Mouse (Mus musculus) monocyte, adult 5-6 weeks (primary cell): ENCODE measurements around the gene Arl16. TPM values are rescaled to one million over a fixed set of nuclear protein-coding genes. Genes with fewer than 3 reads are reported as not detected.

Experiments used
- ATAC-seq: fragments of 153-309, 156-312 bp; replicated peaks from 2 replicates; pipeline ENCODE4 v1.8.0; 2017; ENCODE audit warnings: mild to moderate bottlenecking; ENCODE audit not compliant: low TSS enrichment, insufficient number of reproducible peaks, severe bottlenecking, poor library complexity, low FRiP score
- total RNA-seq: library from RNA; stranded (forward); fragments of 200-1000, 200-491, 200-594 nt; gene quantifications from 3 replicates; pipeline ENCODE4 v1.2.3, GENCODE M21; 2017

Arl16 gene
- total RNA-seq, 1 experiment from 2014 or later = 4.8 TPM

GRCm38 (mm10) chr11:120417852-120418251 is 49.6 kb downstream of the Arl16 start:
- ATAC-seq = no peak

Other genes with a start within 250 kb of the Arl16 start
- 0.68 to 0.85 TPM (median 0.76 TPM) in 3 replicates for gene Bahcc1, start 234.7 kb downstream of the Arl16 start, total RNA-seq
- gene Actg1, start 119.1 kb downstream of the Arl16 start, total RNA-seq = 1,753 to 2,142 TPM (median 1,849 TPM) in 3 replicates
- 0.29 to 0.75 TPM in 2 of 3 replicates, not detected in the other for gene Fscn2, start 106.1 kb downstream of the Arl16 start, total RNA-seq
- gene Faap100, start 88.8 kb downstream of the Arl16 start, total RNA-seq = 5.5 to 16.4 TPM (median 9.4 TPM) in 3 replicates
- 36.2 to 43.1 TPM (median 37.2 TPM) in 3 replicates for gene Nploc4, start 29.9 kb downstream of the Arl16 start, total RNA-seq
- not detected in 3 replicates for gene Tspan10, start 25.0 kb downstream of the Arl16 start, total RNA-seq
- 0.29 TPM in 1 of 3 replicates, not detected in the others for gene Pde6g, start 14.1 kb downstream of the Arl16 start, total RNA-seq
- gene Oxld1, start 9.5 kb downstream of the Arl16 start, total RNA-seq = 3.5 to 6.4 TPM (median 3.9 TPM) in 3 replicates
- 17.9 to 37.4 TPM (median 25.2 TPM) in 3 replicates for gene Ccdc137, start 9.5 kb downstream of the Arl16 start, total RNA-seq
- gene Mrpl12, start 17.0 kb upstream of the Arl16 start, total RNA-seq = 30.7 to 37.5 TPM (median 32.4 TPM) in 3 replicates
- gene Slc25a10, start 24.2 kb upstream of the Arl16 start, total RNA-seq = 6.6 to 8.1 TPM (median 7.4 TPM) in 3 replicates
- gene Gcgr, start 63.1 kb upstream of the Arl16 start, total RNA-seq = not detected in 3 replicates
- 13.8 to 21.9 TPM (median 16.9 TPM) in 3 replicates for gene Mcrip1, start 82.1 kb upstream of the Arl16 start, total RNA-seq
- gene Ppp1r27, start 83.5 kb upstream of the Arl16 start, total RNA-seq = not detected in 3 replicates
- 331 to 434 TPM (median 349 TPM) in 3 replicates for gene P4hb, start 105.6 kb upstream of the Arl16 start, total RNA-seq
- 163 to 262 TPM (median 173 TPM) in 3 replicates for gene Arhgdia, start 114.0 kb upstream of the Arl16 start, total RNA-seq
- 78.4 to 113 TPM (median 112 TPM) in 3 replicates for gene Alyref, start 130.8 kb upstream of the Arl16 start, total RNA-seq
- 18.5 to 31.2 TPM (median 26.5 TPM) in 3 replicates for gene Anapc11, start 130.8 kb upstream of the Arl16 start, total RNA-seq
- gene Npb, start 140.9 kb upstream of the Arl16 start, total RNA-seq = not detected in 3 replicates
- gene Pcyt2, start 150.3 kb upstream of the Arl16 start, total RNA-seq = 26.9 to 43.7 TPM (median 32.9 TPM) in 3 replicates
- 131 to 192 TPM (median 132 TPM) in 3 replicates for gene Sirt7, start 157.6 kb upstream of the Arl16 start, total RNA-seq
- 28.8 to 34.0 TPM (median 33.8 TPM) in 3 replicates for gene Mafg, start 166.0 kb upstream of the Arl16 start, total RNA-seq
- gene Pycr1, start 176.2 kb upstream of the Arl16 start, total RNA-seq = 0.57 to 0.58 TPM in 2 of 3 replicates, not detected in the other
- not detected in 3 replicates for gene Myadml2, start 180.6 kb upstream of the Arl16 start, total RNA-seq
- gene Notum, start 193.6 kb upstream of the Arl16 start, total RNA-seq = not detected in 3 replicates
- 32.3 to 55.6 TPM (median 50.2 TPM) in 3 replicates for gene Aspscr1, start 205.4 kb upstream of the Arl16 start, total RNA-seq
- 27.0 to 58.3 TPM (median 41.9 TPM) in 3 replicates for gene Cenpx, start 246.1 kb upstream of the Arl16 start, total RNA-seq
- gene Lrrc45, start 246.3 kb upstream of the Arl16 start, total RNA-seq = 39.7 to 45.3 TPM (median 41.0 TPM) in 3 replicates